Mouse (Mus musculus): Measurements from ENCODE around the gene Enc1. TPM values are rescaled to one million over a fixed set of nuclear protein-coding genes. Genes with fewer than 3 reads are reported as not detected.

The Enc1 gene
- polyA plus RNA-seq (2011; ENCODE audit: insufficient read depth, insufficient read length, low replicate concordance, missing spikeins), result 0.54 and 6.5 TPM in 2 replicates

DNA sequence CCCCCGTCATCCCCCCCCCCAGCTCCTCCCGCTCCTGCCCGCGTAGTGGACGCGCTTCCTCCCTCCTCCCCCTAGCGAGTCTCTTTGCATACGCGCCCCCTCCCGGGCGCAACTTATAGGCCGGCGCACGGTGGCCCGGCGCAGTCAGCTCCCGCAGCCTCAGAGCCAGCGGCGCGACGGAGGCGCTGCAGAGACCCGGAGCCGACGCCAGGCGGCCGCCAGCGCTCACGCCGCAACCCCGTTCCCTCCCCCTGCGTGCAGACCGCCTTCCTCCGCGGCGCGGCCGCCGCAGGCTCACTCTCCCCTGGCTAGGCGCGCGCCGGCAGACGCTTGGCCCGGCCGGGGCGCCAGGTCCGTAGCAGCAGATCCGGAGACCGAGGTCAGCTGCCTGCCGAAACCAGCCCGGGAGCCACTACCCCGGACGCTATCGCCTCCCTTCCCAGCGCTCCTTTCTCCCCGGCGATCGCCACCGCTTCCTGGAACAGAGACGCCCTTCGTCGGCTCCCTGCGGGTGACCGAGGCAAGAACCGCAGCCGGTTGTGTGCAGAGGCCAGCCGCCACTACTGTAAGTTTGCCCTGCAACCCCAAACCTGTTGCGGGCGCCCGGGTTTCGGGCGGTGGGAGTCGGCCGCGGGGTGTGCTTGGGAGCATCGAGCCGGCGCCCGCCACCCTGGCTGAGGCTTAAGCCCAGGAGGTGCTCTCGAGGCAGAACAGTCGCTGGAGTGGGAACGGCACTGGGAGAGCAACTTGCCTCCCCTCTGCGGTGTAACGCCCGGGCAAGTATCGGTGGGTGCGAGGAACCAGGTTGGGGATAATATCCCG, at the start of gene Enc1:
Enc1 (plus strand) TSS at position 141 of the 822 bp plus-strand sequence.
- Histone ChIP-seq H3K27ac (ENCODE audit: control insufficient read depth, insufficient read depth, low read depth, low read length, poor library complexity) (peak within 1 kb of the TSS; percentile 88), H3K4me1 (ENCODE audit: control insufficient read depth, insufficient read depth, low read length) (peaks cover 3% of the 10 kb centered on the region; the same call in 1 of the 2 replicates), H3K4me3 (replicated peaks; ENCODE audit: control insufficient read depth, low read depth, low read length) (peak within 1 kb of the TSS; percentile 65)
- peak; percentile 40; the same call in 1 of the 2 replicates for TF ChIP-seq CTCF (IDR thresholded peaks at IDR 0.05; ENCODE audit: control insufficient read depth, insufficient read depth, low read length)
- peak; percentile 85; the same call in 1 of the 2 replicates for TF ChIP-seq POLR2A (IDR thresholded peaks at IDR 0.05; ENCODE audit: borderline replicate concordance, control insufficient read depth, low read depth, low read length)
- WGBS, result under 1% methylated on average over 89 of the region's 89 CpGs

DNA sequence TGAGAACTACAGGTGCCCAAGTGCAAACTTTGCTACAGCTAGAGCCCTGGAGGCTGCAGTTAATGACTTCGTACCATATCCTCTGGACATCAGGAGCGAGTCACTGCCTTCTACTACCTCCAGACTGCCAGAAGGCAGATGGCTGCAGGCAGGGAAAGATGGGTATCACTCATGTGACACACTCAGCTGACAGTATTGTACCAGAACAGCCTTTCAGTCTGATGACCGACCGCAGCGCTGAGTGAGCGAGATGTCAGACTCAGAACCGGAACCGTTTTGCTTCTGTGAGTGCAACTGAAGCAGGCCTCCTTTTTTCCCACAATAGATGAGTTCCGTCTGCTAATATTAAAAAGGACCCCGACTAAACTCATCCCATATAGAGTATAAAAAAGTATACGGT, 48.3 kb upstream of the Enc1 start:
- TF ChIP-seq CTCF (IDR thresholded peaks at IDR 0.05; ENCODE audit: control insufficient read depth, insufficient read depth, low read length) (no peak), POLR2A (IDR thresholded peaks at IDR 0.05; ENCODE audit: borderline replicate concordance, control insufficient read depth, low read depth, low read length) (no peak)

DNA sequence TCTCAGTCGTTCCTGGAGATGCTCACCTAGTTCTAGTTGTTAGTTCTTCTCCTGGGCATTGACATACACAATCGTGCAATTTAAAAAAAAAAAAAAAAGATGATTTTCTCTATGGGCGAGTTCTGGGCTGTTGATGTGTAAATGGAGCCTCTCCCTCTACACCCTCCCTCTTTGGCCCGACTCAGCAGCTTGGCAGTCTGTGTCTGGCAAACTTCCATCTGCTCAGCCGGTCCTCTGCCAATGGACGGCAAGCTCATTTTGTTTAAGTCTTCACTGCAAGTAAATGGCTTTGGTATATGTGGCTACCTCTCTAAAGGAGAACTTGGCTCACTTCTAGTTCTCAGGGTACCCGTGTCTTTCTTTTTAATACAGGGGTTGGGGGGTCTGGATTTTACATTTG, 47.5 kb upstream of the Enc1 start:
- Histone ChIP-seq H3K4me3 (replicated peaks; ENCODE audit: control insufficient read depth, low read depth, low read length) (no peak overlapping the region), H3K4me1 (ENCODE audit: control insufficient read depth, insufficient read depth, low read length) (no peaks in the 10 kb centered on the region), H3K27ac (ENCODE audit: control insufficient read depth, insufficient read depth, low read depth, low read length, poor library complexity) (no peak overlapping the region)
- TF ChIP-seq POLR2A (IDR thresholded peaks at IDR 0.05; ENCODE audit: borderline replicate concordance, control insufficient read depth, low read depth, low read length) (no peak), CTCF (IDR thresholded peaks at IDR 0.05; ENCODE audit: control insufficient read depth, insufficient read depth, low read length) (no peak)
- 66% methylated on average over 7 of the region's 7 CpGs for WGBS

More for the DNA sequence above, 48.3 kb upstream of the Enc1 start:
- no peaks in the 10 kb centered on the region for H3K4me1 ChIP-seq (ENCODE audit: control insufficient read depth, insufficient read depth, low read length)
- 88% methylated on average over 11 of the region's 11 CpGs for WGBS
- H3K27ac ChIP-seq (ENCODE audit: control insufficient read depth, insufficient read depth, low read depth, low read length, poor library complexity), result no peak overlapping the region
- no peak overlapping the region for H3K4me3 ChIP-seq (replicated peaks; ENCODE audit: control insufficient read depth, low read depth, low read length)

DNA sequence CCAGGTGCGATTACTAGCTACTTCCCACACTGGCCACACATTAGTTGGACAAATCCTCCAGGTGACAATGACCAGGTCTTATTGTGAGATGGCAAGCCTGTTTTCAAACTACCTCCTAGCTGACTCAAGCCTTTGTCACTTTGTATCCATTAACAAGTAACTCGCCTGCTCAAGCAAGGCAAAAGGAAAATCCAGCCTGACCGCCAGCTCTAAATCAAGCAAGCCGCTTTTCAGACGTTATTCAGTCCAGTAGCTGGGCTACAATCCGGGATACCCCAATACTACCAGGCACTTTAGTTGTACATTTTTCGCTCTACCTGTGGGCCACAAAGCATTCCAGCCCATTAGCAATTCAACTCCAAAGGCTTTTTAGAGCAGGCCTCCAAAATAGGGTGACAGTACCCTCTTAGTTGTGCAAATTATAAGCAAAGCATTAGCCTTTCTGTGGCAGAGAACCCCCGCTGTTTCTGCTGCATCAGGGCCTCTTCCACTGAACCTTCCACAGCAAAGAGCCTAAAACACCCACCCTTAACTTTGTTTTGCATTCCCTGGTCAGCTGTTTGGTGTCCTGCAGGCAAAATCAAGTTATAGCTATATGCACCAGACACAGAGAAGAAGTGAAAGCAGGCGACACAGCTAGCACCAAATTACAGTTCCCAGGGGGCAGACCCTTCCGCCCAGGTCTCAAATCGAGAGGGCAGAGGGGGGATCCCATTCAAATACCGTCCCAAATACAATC, 44.5 kb upstream of the Enc1 start:
- whole genome bisulfite sequencing, result 69% methylated on average over 12 of the region's 12 CpGs
- Histone ChIP-seq H3K4me3 (replicated peaks; ENCODE audit: control insufficient read depth, low read depth, low read length) (peak overlapping the region; percentile 60), H3K27ac (ENCODE audit: control insufficient read depth, insufficient read depth, low read depth, low read length, poor library complexity) (peak overlapping the region; percentile 70; the same call in 1 of the 2 replicates)

DNA sequence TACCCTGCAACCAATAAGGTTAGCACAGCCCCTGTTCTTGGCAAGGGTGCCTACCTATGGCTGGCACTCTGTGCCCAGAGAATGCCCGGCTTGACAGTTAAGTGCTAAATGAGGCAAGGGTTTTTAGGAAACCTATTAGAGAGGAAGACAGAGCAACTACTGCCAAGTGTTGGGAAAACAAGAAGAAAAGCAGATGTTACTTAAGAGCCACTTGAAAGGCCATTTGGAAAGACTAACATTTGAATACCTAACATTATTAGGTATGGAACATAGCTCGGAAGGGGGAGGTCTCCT, 44.0 kb upstream of the Enc1 start:
- H3K4me3 ChIP-seq (replicated peaks; ENCODE audit: control insufficient read depth, low read depth, low read length), result peak overlapping the region; percentile 60

More for the DNA sequence above, 44.5 kb upstream of the Enc1 start:
- TF ChIP-seq CTCF (IDR thresholded peaks at IDR 0.05; ENCODE audit: control insufficient read depth, insufficient read depth, low read length), result no peak
- no peak for TF ChIP-seq POLR2A (IDR thresholded peaks at IDR 0.05; ENCODE audit: borderline replicate concordance, control insufficient read depth, low read depth, low read length)
- H3K4me1 ChIP-seq (ENCODE audit: control insufficient read depth, insufficient read depth, low read length), result no peaks in the 10 kb centered on the region

DNA sequence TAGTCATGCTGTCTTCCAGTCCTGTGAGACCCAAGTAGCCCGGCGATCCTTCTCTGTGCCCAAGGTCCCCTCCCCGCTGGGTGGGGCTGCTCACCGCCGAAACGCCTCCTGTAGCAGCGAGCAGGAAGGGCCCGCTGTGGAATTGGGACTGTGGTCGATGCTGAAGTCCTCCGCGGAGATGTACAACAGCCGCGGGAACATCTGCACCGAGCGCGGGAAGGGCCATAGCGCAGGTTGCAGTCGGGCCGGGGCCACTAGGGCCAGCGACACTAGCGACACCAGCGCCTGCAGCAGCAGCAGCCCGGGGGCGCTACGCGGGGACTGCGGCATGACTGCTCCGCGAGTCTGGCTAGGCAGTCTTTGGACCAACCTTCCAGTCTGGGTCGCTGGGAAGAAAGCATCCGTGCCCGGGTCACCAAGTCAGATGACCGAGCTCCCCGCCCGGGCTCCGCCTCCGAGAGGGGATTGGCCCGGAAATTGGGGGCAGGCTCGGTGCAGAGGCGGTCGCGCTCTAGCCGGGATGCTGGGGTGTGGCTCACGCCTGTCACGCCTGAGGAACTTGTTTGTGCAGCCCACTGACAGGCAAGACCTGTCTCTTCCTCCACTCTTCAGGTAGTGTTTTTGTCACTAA, 42.9 kb upstream of the Enc1 start, which contains the start of gene Hexb:
Hexb (minus strand) TSS at position 426 of the 631 bp plus-strand sequence.
- TF ChIP-seq CTCF (IDR thresholded peaks at IDR 0.05; ENCODE audit: control insufficient read depth, insufficient read depth, low read length), result no peak
- peak; percentile 84; the same call in 1 of the 2 replicates for TF ChIP-seq POLR2A (IDR thresholded peaks at IDR 0.05; ENCODE audit: borderline replicate concordance, control insufficient read depth, low read depth, low read length)
- peak within 1 kb of the TSS; percentile 84 for H3K4me3 ChIP-seq (replicated peaks; ENCODE audit: control insufficient read depth, low read depth, low read length)
- H3K27ac ChIP-seq (ENCODE audit: control insufficient read depth, insufficient read depth, low read depth, low read length, poor library complexity), result peak within 1 kb of the TSS; percentile 82
- no peaks in the 10 kb centered on the region for H3K4me1 ChIP-seq (ENCODE audit: control insufficient read depth, insufficient read depth, low read length)
- WGBS, result under 1% methylated on average over 45 of the region's 45 CpGs

More for the DNA sequence above, 44.0 kb upstream of the Enc1 start:
- H3K27ac ChIP-seq (ENCODE audit: control insufficient read depth, insufficient read depth, low read depth, low read length, poor library complexity), result peak overlapping the region; percentile 70; the same call in 1 of the 2 replicates
- no peaks in the 10 kb centered on the region for H3K4me1 ChIP-seq (ENCODE audit: control insufficient read depth, insufficient read depth, low read length)
- TF ChIP-seq CTCF (IDR thresholded peaks at IDR 0.05; ENCODE audit: control insufficient read depth, insufficient read depth, low read length) (no peak), POLR2A (IDR thresholded peaks at IDR 0.05; ENCODE audit: borderline replicate concordance, control insufficient read depth, low read depth, low read length) (no peak)
- WGBS, result 42% methylated on average over 2 of the region's 2 CpGs

DNA sequence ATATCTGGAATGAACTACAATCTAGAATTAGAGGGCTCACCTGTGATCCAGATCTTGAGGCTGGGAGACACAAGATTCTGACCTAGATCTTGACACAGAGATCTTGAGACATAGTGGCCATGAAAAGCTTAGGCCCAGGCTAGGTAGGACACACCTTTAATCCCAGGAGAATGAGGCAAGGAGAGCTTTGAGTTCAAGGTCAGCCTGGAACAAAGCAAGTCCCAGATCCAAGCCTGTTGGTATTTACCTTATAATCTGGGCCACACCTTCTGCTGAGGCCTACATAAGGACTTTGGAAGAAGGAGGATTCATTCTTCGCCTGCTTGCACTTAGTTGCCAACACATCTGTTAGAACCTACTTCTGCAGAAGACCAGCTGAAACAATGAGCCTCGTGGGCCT, 41.8 kb upstream of the Enc1 start:
- 72% methylated on average over 2 of the region's 2 CpGs for WGBS
- no peak overlapping the region for H3K4me3 ChIP-seq (replicated peaks; ENCODE audit: control insufficient read depth, low read depth, low read length)
- no peak overlapping the region for H3K27ac ChIP-seq (ENCODE audit: control insufficient read depth, insufficient read depth, low read depth, low read length, poor library complexity)
- TF ChIP-seq POLR2A (IDR thresholded peaks at IDR 0.05; ENCODE audit: borderline replicate concordance, control insufficient read depth, low read depth, low read length), result no peak
- H3K4me1 ChIP-seq (ENCODE audit: control insufficient read depth, insufficient read depth, low read length), result no peaks in the 10 kb centered on the region

DNA sequence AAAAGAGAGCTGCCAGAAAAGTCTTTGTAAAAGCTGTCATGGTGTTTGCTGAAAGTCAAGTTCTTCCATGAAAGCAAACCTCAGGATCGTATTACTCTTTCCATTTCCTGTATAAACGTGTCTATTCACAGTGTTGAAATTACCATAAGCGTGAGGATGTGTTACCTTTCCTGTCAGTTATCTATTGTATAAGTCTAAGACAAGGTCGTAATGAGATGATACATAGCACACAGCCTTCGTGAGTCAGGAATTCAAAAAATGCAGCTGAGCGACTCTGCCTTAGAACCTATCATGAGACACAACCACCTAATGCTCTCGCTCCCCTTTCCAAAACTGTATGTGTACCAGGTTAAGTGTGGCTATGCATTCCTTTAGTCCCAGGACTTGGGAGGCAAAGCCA, 39.8 kb upstream of the Enc1 start:
- no peak overlapping the region for H3K4me3 ChIP-seq (replicated peaks; ENCODE audit: control insufficient read depth, low read depth, low read length)
- peaks cover under 1% of the 10 kb centered on the region for H3K4me1 ChIP-seq (ENCODE audit: control insufficient read depth, insufficient read depth, low read length)
- H3K27ac ChIP-seq (ENCODE audit: control insufficient read depth, insufficient read depth, low read depth, low read length, poor library complexity), result no peak overlapping the region
- 68% methylated on average over 7 of the region's 7 CpGs for WGBS
- TF ChIP-seq CTCF (IDR thresholded peaks at IDR 0.05; ENCODE audit: control insufficient read depth, insufficient read depth, low read length) (no peak), POLR2A (IDR thresholded peaks at IDR 0.05; ENCODE audit: borderline replicate concordance, control insufficient read depth, low read depth, low read length) (no peak)

All from bone marrow, adult 2 months (tissue).